In the genomic region with DNA sequence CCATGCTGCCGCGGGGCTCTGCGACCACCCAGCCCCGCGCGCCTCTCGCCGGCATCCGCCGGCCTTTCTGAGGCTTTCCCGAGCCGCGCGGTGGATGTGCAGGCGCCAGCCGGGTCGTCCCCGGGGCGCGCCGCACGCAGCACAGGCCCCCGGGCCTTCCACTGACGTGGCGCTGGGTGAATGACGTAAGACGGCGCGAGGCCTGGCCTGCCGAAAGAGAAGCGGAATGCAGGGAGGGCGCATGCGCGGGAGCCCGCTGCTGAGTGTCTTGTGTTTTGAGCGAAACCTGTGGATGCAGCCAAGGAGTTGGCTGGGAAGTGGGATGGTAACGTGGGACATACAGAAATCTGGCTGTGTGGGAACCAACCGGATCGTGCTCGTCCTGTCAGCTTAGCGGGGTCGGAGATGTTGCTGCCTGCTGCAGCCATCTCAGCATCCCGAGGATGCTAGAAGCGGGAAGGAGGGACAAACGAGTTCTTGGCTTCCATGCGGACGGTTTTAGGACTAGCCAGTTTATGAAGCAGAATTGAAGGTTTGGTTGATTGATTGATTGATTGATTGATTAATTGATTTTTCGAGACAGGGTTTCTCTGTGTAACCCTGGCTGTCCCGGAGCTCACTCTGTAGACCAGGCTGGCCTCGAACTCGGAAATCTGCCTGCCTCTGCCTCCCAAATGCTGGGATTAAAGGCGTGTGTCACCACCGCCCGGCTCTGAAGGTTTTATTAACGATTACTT, we compare ENCODE assay signal across 8 mouse cellular contexts. TPM values are rescaled to one million over a fixed set of nuclear protein-coding genes. Genes with fewer than 3 reads are reported as not detected.
DNase-seq lines count a peak whose midpoint lies in the region; ATAC-seq lines count a peak whose summit lies in the region.

A gene (minus strand): TSS at position 113 of the 737 bp plus-strand sequence.

- H3K4me3 ChIP-seq in heart, embryonic 13.5 days: peak within 1 kb of the TSS; percentile 100
- peak within 1 kb of the TSS; percentile 81 for H3K4me3 ChIP-seq in liver, embryonic 12.5 days
- peak within 1 kb of the TSS; percentile 99 for H3K4me3 ChIP-seq in stomach, embryonic 15.5 days (replicated peaks)

- no peaks in the 10 kb centered on the region for H3K27me3 ChIP-seq in heart, embryonic 13.5 days (replicated peaks)
- H3K27me3 ChIP-seq in liver, embryonic 12.5 days (replicated peaks): no peaks in the 10 kb centered on the region
- H3K27me3 ChIP-seq in stomach, embryonic 15.5 days (replicated peaks): no peaks in the 10 kb centered on the region

- H3K4me2 ChIP-seq in heart, embryonic 13.5 days: peak within 1 kb of the TSS; percentile 97
- H3K4me2 ChIP-seq in liver, embryonic 12.5 days: peak within 1 kb of the TSS; percentile 74
- H3K4me2 ChIP-seq in stomach, embryonic 15.5 days: peak within 1 kb of the TSS; percentile 78

- H3K4me1 ChIP-seq in heart, embryonic 13.5 days: peaks cover 32% of the 10 kb centered on the region
- peaks cover 51% of the 10 kb centered on the region for H3K4me1 ChIP-seq in liver, embryonic 12.5 days
- peaks cover 11% of the 10 kb centered on the region for H3K4me1 ChIP-seq in stomach, embryonic 15.5 days

- ATAC-seq in erythroid progenitor cell, adult 5-6 weeks (replicated peaks; ENCODE audit: low FRiP score, poor library complexity, severe bottlenecking): peak; percentile 89
- peak; percentile 90 for ATAC-seq in heart, embryonic 13.5 days (ENCODE audit: extremely low read depth, insufficient number of reproducible peaks, low FRiP score, low TSS enrichment)
- peak; percentile 91 for ATAC-seq in liver, embryonic 12.5 days
- peak; percentile 93 for ATAC-seq in stomach, embryonic 15.5 days (ENCODE audit: insufficient read depth, low FRiP score, low read depth)

- no peaks in the 10 kb centered on the region for H3K9me3 ChIP-seq in heart, embryonic 13.5 days
- H3K9me3 ChIP-seq in liver, embryonic 12.5 days (replicated peaks): no peaks in the 10 kb centered on the region
- no peaks in the 10 kb centered on the region for H3K9me3 ChIP-seq in stomach, embryonic 15.5 days

- peak; percentile 97 for DNase-seq in CD4-positive helper T cell, adult 2 months (ENCODE audit: low read depth, low spot score)
- peak; percentile 89 for DNase-seq in brain, embryonic 18.5 days (ENCODE audit: low read depth, low spot score)
- DNase-seq in kidney, postnatal 10 days: peak; percentile 98
- DNase-seq in natural killer cell, adult 2 months (ENCODE audit: low spot score in 2 of 2): peak; percentile 95 to 97

- peak within 1 kb of the TSS; percentile 98 for H3K9ac ChIP-seq in heart, embryonic 13.5 days
- H3K9ac ChIP-seq in liver, embryonic 12.5 days: peak within 1 kb of the TSS; percentile 92
- H3K9ac ChIP-seq in stomach, embryonic 15.5 days: peak within 1 kb of the TSS; percentile 95

- H3K36me3 ChIP-seq in heart, embryonic 13.5 days: no peaks in the 10 kb centered on the region
- peaks cover 4% of the 10 kb centered on the region; the same call in 1 of the 2 replicates for H3K36me3 ChIP-seq in liver, embryonic 12.5 days
- no peaks in the 10 kb centered on the region for H3K36me3 ChIP-seq in stomach, embryonic 15.5 days

- WGBS in heart, embryonic 13.5 days: 2% methylated on average over 55 of the region's 55 CpGs
- WGBS in liver, embryonic 12.5 days (ENCODE audit: insufficient replicate concordance): under 1% methylated on average over 55 of the region's 55 CpGs
- 1% methylated on average over 55 of the region's 55 CpGs for WGBS in stomach, embryonic 15.5 days

- peak within 1 kb of the TSS; percentile 90 for H3K27ac ChIP-seq in heart, embryonic 13.5 days (replicated peaks)
- peak within 1 kb of the TSS; percentile 93 for H3K27ac ChIP-seq in liver, embryonic 12.5 days
- peak within 1 kb of the TSS; percentile 94 for H3K27ac ChIP-seq in stomach, embryonic 15.5 days

RNA-seq across cellular contexts. Expression of the gene that starts here (rescaled TPM):
- 117 and 163 TPM in 2 replicates for total RNA-seq in erythroid progenitor cell, adult 5-6 weeks (2015; ENCODE audit: low replicate concordance)
- total RNA-seq in erythroid progenitor cell, adult 5-6 weeks (2017; ENCODE audit: low replicate concordance): 88.9 and 113 TPM in 2 replicates
- polyA plus RNA-seq in heart, embryonic 13.5 days (2015; fragmentation: Nextera tagmentation; extraction: Ambion mirVana): 31.7 and 33.6 TPM in 2 replicates
- 33.6 and 35.8 TPM in 2 replicates for polyA plus RNA-seq in liver, embryonic 12.5 days (2016; fragmentation: Nextera tagmentation; extraction: Ambion mirVana)
- 46.7 and 48.9 TPM in 2 replicates for polyA plus RNA-seq in stomach, embryonic 15.5 days (2015; fragmentation: Nextera tagmentation; extraction: Ambion mirVana)

Comparison
In these comparisons a context has a peak if more than half of its experiments do, and no peak if none do; other contexts are left out.
1. Peak in every context shown above with its lines: DNase-seq, ATAC-seq, H3K4me3 ChIP-seq and H3K27ac ChIP-seq.